Mouse (Mus musculus): ENCODE data around the gene Ube2m.

GRCm38 (mm10) chr7:12998851-12999250, 39.2 kb downstream of the Ube2m start, which contains the start of gene Trim28:
- TF ChIP-seq CTCF (IDR thresholded peaks at IDR 0.05; ENCODE audit: low read depth, low read length), result no peak
- TF ChIP-seq POLR2A (IDR thresholded peaks at IDR 0.05; ENCODE audit: borderline replicate concordance, low read depth, low read length), result no peak

All from bone marrow macrophage, adult 2 months (primary cell).